Mouse (Mus musculus): Measurements from ENCODE around the gene Nf1.

DNA sequence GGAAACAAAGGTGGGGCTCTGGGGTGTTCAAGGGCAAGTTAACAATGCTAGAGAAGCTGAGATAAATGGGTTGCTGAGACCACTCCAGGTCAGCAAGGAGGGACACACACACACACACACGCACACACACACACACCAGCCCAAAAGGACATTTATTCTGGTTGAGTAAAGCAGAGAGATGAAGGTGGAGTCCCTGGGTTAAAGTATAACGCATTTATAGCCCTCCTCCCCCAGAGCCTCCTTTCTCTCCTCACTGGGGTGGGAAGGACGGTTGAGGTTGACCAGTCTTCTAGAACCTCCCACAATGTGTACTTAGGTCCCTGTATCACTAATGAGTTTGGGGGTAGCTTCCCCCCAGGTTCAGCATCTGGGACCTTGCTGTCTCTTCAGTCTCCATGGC lies 47.4 kb upstream of the Nf1 start:
- no peak for TF ChIP-seq EP300 (IDR thresholded peaks at IDR 0.05; ENCODE audit: low read depth)
- no peak for TF ChIP-seq CTCF (IDR thresholded peaks at IDR 0.05; ENCODE audit: low read depth)

Data from heart, postnatal 0 days (tissue).